Mouse (Mus musculus): ENCODE data around the gene Aspg. TPM values are rescaled to one million over a fixed set of nuclear protein-coding genes. Genes with fewer than 3 reads are reported as not detected.
A peak's percentile ranks its signal among the peaks of the same experiment; 100 is the strongest.

The Aspg gene
- polyA plus RNA-seq, 1 experiment: 39.2 TPM

DNA sequence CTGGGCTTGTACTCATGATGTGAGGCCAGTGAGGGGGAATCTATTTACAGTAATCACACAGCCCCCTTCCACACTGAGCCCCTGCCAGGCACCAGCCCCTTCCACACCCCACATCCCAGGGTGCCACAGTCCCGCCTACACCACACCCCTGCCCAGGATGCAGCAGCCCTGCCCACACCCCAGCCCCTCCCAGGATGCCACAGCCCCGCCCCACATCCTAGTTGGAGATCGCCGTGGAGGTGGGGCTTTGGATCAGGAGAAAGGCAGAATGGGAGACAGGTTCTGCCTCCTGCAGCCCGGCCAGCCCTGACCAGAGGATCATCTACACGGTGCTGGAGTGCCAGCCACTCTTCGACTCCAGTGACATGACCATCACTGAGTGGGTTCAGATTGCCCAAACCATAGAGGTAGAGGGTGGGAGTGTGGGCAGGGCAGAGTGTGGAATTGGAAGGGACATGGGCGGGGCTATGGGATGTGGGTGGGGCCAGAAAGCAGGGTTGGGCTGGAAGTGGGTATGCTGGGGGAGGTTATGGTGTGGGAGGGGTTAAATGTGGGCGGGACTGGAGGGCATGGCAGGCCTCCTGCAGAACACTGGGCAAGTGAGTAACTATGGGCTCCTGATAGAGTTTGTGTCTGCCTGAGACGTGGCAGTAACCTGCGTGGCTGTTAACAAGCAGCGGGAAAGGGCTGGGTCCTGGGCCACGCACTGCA, 6.4 kb downstream of the Aspg start:
- 24% methylated on average over 13 of the region's 13 CpGs for WGBS
- Histone ChIP-seq H3K36me3 (ENCODE audit: control insufficient read depth, insufficient read depth, low read length) (no peaks in the 10 kb centered on the region), H3K27me3 (replicated peaks; ENCODE audit: control insufficient read depth, insufficient read depth, low read length) (no peaks in the 10 kb centered on the region), H3K4me1 (ENCODE audit: control insufficient read depth, insufficient read depth, low read length) (peaks cover 7% of the 10 kb centered on the region; the same call in 1 of the 2 replicates), H3K27ac (ENCODE audit: insufficient read depth, low read depth, low read length) (no peak overlapping the region), H3K4me3 (ENCODE audit: insufficient read depth, low read depth, low read length) (no peak overlapping the region)
- peak; percentile 37 for DNase-seq
- TF ChIP-seq POLR2A (IDR thresholded peaks at IDR 0.05; ENCODE audit: low read depth, low read length): no peak
- no peak for TF ChIP-seq CTCF (conservative IDR thresholded peaks at IDR 0.05; ENCODE audit: insufficient read depth, insufficient read length, low read depth, low read length)

DNA sequence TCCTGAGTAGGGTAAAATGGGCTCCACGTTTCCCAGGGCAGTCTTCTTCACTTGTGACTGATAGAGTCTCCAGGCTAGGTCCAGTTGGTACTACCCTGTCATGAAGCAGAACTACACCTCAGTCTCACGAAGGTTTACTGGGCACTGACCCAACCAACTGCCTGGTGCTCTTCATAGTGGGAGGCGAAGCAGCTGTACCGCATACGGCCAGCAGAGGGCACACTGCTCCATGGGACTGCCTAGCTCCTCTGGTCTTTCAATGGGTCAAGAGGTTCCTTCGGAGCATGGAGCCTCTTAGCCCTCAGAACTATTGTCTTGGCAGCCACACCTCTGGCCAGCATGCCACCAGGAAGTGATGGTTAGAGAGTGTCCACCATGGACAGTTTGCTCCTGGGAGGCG, 7.2 kb downstream of the Aspg start:
- H3K4me3 ChIP-seq (ENCODE audit: insufficient read depth, low read depth, low read length): no peak overlapping the region
- H3K36me3 ChIP-seq (ENCODE audit: control insufficient read depth, insufficient read depth, low read length): no peaks in the 10 kb centered on the region
- H3K4me1 ChIP-seq (ENCODE audit: control insufficient read depth, insufficient read depth, low read length): peaks cover 3% of the 10 kb centered on the region; the same call in 1 of the 2 replicates
- TF ChIP-seq POLR2A (IDR thresholded peaks at IDR 0.05; ENCODE audit: low read depth, low read length): no peak
- TF ChIP-seq CTCF (conservative IDR thresholded peaks at IDR 0.05; ENCODE audit: insufficient read depth, insufficient read length, low read depth, low read length): peak; percentile 99; the same call in 1 of the 2 replicates
- no peak overlapping the region for H3K27ac ChIP-seq (ENCODE audit: insufficient read depth, low read depth, low read length)
- 17% methylated on average over 7 of the region's 7 CpGs for WGBS
- peak; percentile 93 for DNase-seq
- no peaks in the 10 kb centered on the region for H3K27me3 ChIP-seq (replicated peaks; ENCODE audit: control insufficient read depth, insufficient read depth, low read length)

DNA sequence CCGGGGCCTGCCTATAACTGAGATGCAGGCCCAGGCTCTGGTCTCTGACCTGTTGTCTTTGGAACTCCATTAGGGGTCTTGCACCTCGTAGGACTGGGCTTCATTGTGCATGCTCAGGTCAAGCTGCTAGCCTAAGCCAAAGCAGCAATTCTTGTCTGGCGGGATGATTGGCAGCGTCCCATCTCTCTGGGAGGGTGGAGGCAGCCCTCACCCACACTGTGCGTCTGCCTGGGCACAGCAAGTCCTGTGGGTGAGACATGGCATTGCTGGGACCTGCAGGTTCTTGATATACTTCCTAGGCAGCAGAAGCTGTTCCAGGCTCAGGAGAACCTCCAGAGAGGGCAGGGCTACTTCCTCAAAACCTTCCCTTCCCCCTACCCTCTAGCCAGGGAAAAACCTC, 10.5 kb downstream of the Aspg start:
- Histone ChIP-seq H3K27ac (ENCODE audit: insufficient read depth, low read depth, low read length) (no peak overlapping the region), H3K27me3 (replicated peaks; ENCODE audit: control insufficient read depth, insufficient read depth, low read length) (no peaks in the 10 kb centered on the region), H3K36me3 (ENCODE audit: control insufficient read depth, insufficient read depth, low read length) (no peaks in the 10 kb centered on the region), H3K4me3 (ENCODE audit: insufficient read depth, low read depth, low read length) (no peak overlapping the region), H3K4me1 (ENCODE audit: control insufficient read depth, insufficient read depth, low read length) (no peaks in the 10 kb centered on the region)
- no peak for TF ChIP-seq POLR2A (IDR thresholded peaks at IDR 0.05; ENCODE audit: low read depth, low read length)
- TF ChIP-seq CTCF (conservative IDR thresholded peaks at IDR 0.05; ENCODE audit: insufficient read depth, insufficient read length, low read depth, low read length): no peak
- no peak for DNase-seq
- 81% methylated on average over 5 of the region's 5 CpGs for WGBS

DNA sequence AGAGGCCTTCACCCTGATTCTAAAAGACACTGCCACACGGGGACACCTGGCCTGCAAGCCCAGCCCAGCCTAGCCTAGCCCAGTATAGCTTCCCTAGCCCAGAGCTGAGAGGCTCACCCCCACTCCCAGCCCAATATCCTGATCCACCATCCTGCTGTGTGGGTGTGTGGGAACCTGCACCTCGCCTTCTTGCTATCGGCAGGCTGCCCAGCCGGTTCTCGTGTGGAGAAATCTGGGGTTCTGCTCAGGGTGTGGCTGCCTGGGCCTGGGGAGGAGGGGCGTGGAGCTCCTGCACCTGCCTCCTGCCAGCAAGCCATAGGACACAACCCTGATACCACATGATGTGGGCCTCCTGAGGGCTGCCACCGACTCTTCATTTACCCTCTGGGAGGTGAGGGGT, 11.2 kb downstream of the Aspg start:
- Histone ChIP-seq H3K36me3 (ENCODE audit: control insufficient read depth, insufficient read depth, low read length) (no peaks in the 10 kb centered on the region), H3K27me3 (replicated peaks; ENCODE audit: control insufficient read depth, insufficient read depth, low read length) (no peaks in the 10 kb centered on the region), H3K4me3 (ENCODE audit: insufficient read depth, low read depth, low read length) (no peak overlapping the region), H3K4me1 (ENCODE audit: control insufficient read depth, insufficient read depth, low read length) (no peaks in the 10 kb centered on the region), H3K27ac (ENCODE audit: insufficient read depth, low read depth, low read length) (no peak overlapping the region)
- 82% methylated on average over 7 of the region's 7 CpGs for WGBS
- no peak for DNase-seq
- no peak for TF ChIP-seq CTCF (conservative IDR thresholded peaks at IDR 0.05; ENCODE audit: insufficient read depth, insufficient read length, low read depth, low read length)
- TF ChIP-seq POLR2A (IDR thresholded peaks at IDR 0.05; ENCODE audit: low read depth, low read length): no peak

GRCm38 (mm10) chr12:112121188-112121587, 14.7 kb downstream of the Aspg start:
- Histone ChIP-seq H3K36me3 (ENCODE audit: control insufficient read depth, insufficient read depth, low read length) (no peaks in the 10 kb centered on the region), H3K4me1 (ENCODE audit: control insufficient read depth, insufficient read depth, low read length) (no peaks in the 10 kb centered on the region), H3K4me3 (ENCODE audit: insufficient read depth, low read depth, low read length) (no peak overlapping the region), H3K27me3 (replicated peaks; ENCODE audit: control insufficient read depth, insufficient read depth, low read length) (no peaks in the 10 kb centered on the region), H3K27ac (ENCODE audit: insufficient read depth, low read depth, low read length) (no peak overlapping the region)
- no peak for TF ChIP-seq POLR2A (IDR thresholded peaks at IDR 0.05; ENCODE audit: low read depth, low read length)
- 61% methylated on average over 3 of the region's 3 CpGs for WGBS
- DNase-seq: peak; percentile 51

DNA sequence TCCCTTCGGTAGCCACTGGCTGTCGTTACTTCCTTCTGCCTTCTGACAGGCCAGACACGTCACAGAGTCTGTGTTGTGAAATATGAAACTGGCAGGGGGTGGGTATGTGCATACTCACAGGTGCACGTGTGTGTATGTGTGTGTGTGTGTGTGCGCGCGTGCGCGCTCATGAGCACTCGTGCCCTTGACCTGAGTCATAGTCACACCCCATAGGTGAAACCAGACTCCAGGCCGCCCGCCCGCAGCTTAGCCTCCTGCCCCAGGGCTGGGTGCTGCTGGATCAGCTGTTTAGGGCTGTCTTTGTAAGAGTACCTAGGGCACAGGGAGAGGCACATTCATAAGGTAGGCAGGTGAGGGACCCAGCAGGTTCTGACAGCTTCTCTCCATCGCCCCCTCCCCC, 19.4 kb downstream of the Aspg start:
- DNase-seq: peak; percentile 54
- Histone ChIP-seq H3K4me3 (ENCODE audit: insufficient read depth, low read depth, low read length) (no peak overlapping the region), H3K36me3 (ENCODE audit: control insufficient read depth, insufficient read depth, low read length) (no peaks in the 10 kb centered on the region), H3K4me1 (ENCODE audit: control insufficient read depth, insufficient read depth, low read length) (peaks cover 7% of the 10 kb centered on the region; the same call in 1 of the 2 replicates), H3K27ac (ENCODE audit: insufficient read depth, low read depth, low read length) (no peak overlapping the region), H3K27me3 (replicated peaks; ENCODE audit: control insufficient read depth, insufficient read depth, low read length) (no peaks in the 10 kb centered on the region)
- TF ChIP-seq CTCF (conservative IDR thresholded peaks at IDR 0.05; ENCODE audit: insufficient read depth, insufficient read length, low read depth, low read length) (no peak), POLR2A (IDR thresholded peaks at IDR 0.05; ENCODE audit: low read depth, low read length) (no peak)
- 53% methylated on average over 14 of the region's 14 CpGs for WGBS

DNA sequence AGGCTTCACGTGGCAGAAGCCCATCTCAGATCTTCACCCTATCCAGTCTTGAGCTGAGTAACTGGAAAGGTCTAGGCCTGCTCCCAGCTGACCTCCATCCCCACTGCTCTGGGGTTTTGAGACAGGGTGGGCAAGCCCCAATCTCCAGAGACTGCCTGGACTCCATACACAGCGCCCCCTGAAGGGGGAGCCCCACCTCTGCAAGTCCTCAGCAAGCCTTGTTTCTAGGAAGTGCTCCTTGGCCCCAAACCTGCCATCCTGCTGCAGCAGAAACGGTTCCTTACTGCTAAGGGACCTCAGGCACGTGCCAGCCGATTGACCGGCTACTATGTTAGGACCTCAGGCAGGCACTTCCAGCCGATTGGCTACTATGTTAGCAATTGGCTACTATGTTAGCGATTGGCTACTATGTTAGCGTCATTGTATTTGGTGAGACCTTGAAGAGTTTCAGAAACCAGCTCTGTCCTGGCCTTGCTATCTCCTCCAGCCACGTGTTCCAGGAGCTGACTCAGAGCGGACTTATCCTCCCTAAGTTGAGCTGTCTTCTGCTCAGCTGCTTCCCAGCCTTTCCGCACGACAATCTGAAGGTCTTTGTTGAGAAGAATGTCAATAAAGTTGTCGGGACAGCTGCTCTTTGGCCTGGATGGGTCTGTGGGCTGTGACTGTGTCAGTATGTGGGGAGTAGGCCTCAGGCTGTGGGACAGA, 20.6 kb downstream of the Aspg start:
- TF ChIP-seq CTCF (conservative IDR thresholded peaks at IDR 0.05; ENCODE audit: insufficient read depth, insufficient read length, low read depth, low read length) (peak; percentile 16; the same call in 1 of the 2 replicates), POLR2A (IDR thresholded peaks at IDR 0.05; ENCODE audit: low read depth, low read length) (no peak)
- Histone ChIP-seq H3K27ac (ENCODE audit: insufficient read depth, low read depth, low read length) (no peak overlapping the region), H3K4me1 (ENCODE audit: control insufficient read depth, insufficient read depth, low read length) (peaks cover 7% of the 10 kb centered on the region; the same call in 1 of the 2 replicates), H3K4me3 (ENCODE audit: insufficient read depth, low read depth, low read length) (no peak overlapping the region), H3K36me3 (ENCODE audit: control insufficient read depth, insufficient read depth, low read length) (no peaks in the 10 kb centered on the region), H3K27me3 (replicated peaks; ENCODE audit: control insufficient read depth, insufficient read depth, low read length) (no peaks in the 10 kb centered on the region)
- WGBS: 77% methylated on average over 14 of the region's 14 CpGs
- no peak for DNase-seq
